Mouse (Mus musculus): Measurements from ENCODE around the gene Cyld.
A peak's percentile ranks its signal among the peaks of the same experiment; 100 is the strongest.
"Not testable (repeated sequence)": the region's sequence is repeated elsewhere in the genome, so short reads cannot be mapped to it uniquely, and the experiment has no call there.

Cyld gene

GRCm38 (mm10) chr8:88696721-88697641 is at the start of gene Cyld:
Cyld (plus strand) TSS chr8:88697028.
- DNase-seq, result peak; percentile 99

GRCm38 (mm10) chr8:88648322-88648721 is 48.5 kb upstream of the Cyld start:
- DNase-seq, result no peak

- DNase-seq, result no peak
These were observed 46.7 kb upstream of the Cyld start for GRCm38 (mm10) chr8:88650016-88650708.

GRCm38 (mm10) chr8:88651122-88651521 is 45.7 kb upstream of the Cyld start:
- not testable (repeated sequence) for DNase-seq

GRCm38 (mm10) chr8:88655334-88655733 is 41.5 kb upstream of the Cyld start:
- DNase-seq, result no peak

GRCm38 (mm10) chr8:88659873-88660272 is 37.0 kb upstream of the Cyld start:
- DNase-seq, result no peak

GRCm38 (mm10) chr8:88662401-88662821 is 34.4 kb upstream of the Cyld start:
- no peak for DNase-seq

GRCm38 (mm10) chr8:88664121-88664520 is 32.7 kb upstream of the Cyld start:
- DNase-seq, result no peak

GRCm38 (mm10) chr8:88664947-88665346 is 31.9 kb upstream of the Cyld start:
- DNase-seq, result peak; percentile 79 to 83

- no peak for DNase-seq
These were observed 30.4 kb upstream of the Cyld start for GRCm38 (mm10) chr8:88666435-88666834.

- no peak for DNase-seq
These were observed 28.3 kb upstream of the Cyld start for GRCm38 (mm10) chr8:88668400-88669086.

- no peak for DNase-seq
These were observed 26.0 kb upstream of the Cyld start for GRCm38 (mm10) chr8:88670782-88671181.

- no peak for DNase-seq
These were observed 25.3 kb upstream of the Cyld start for GRCm38 (mm10) chr8:88671575-88671974.

GRCm38 (mm10) chr8:88673859-88674258 is 23.0 kb upstream of the Cyld start:
- no peak for DNase-seq

GRCm38 (mm10) chr8:88675372-88676165 is 21.3 kb upstream of the Cyld start:
- DNase-seq, result no peak

- peak; percentile 55 to 63 for DNase-seq
These were observed 19.8 kb upstream of the Cyld start for GRCm38 (mm10) chr8:88677071-88677470.

GRCm38 (mm10) chr8:88680566-88680965 is 16.3 kb upstream of the Cyld start:
- DNase-seq, result no peak

GRCm38 (mm10) chr8:88681046-88681445 is 15.8 kb upstream of the Cyld start:
- DNase-seq, result peak; percentile 56 to 66

GRCm38 (mm10) chr8:88683656-88684289 is 13.1 kb upstream of the Cyld start:
- DNase-seq, result peak; percentile 68 to 73

- DNase-seq, result no peak
These were observed 10.5 kb upstream of the Cyld start for GRCm38 (mm10) chr8:88686226-88686905.

- DNase-seq, result peak in 1 of 2 experiments; percentile 0
These were observed 10.0 kb upstream of the Cyld start for GRCm38 (mm10) chr8:88686906-88687235.
